Mouse (Mus musculus) ovary, postnatal 36 days (tissue): Measurements from ENCODE around the gene Nrf1.
A peak's percentile ranks its signal among the peaks of the same experiment; 100 is the strongest.

Source experiments
- DNase-seq: peaks from one replicate; pipeline ENCODE4 v3.0.0; 2022; ENCODE audit warnings: low spot score, mixed read lengths

The Nrf1 gene

DNA sequence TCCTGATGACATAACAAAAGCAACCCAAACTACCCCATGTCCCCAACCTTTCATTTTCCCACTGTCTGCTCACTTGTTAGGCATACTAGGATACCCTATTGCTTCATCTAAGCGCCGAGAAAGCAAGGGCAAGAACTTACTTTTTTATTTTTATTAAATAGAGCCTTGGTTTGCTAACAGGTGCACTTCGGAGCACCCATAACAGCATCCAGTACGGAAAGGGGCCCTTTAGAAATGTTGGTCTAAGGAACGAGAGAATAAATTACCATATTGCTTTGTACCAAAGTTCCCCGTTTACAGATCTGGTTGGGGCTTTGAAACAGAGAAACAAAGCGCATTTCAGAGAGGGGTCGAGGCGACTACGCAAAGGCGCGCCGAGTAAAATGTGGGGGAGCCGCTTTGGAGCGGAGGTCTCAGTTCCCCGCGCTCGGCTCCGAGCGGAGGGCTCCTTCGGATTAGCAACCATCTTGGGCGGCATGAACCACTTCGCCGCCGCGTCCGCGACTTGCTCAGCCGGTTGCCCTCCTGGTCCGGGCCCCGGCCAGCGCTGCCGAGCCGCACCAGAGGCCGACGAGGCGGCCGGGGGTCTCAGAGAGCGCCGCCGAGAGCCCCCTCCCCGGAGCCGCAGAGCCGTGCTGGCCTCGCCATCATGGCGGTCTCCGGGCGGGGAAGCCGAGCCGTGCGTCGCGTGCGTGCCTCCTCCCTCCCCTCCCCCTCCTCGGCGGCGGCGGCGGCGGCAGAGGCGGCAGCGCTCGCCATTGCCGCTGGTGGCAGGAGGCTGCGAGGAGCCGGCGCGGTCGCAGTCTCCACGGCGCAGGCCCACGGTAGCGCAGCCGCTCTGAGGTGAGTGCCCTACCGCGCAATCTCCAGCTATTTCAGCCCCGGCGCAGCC, at the start of gene Nrf1:
TSS of gene Nrf1 (plus strand) at position 718 of the 892 bp plus-strand sequence.
- peak; percentile 94 for DNase-seq

DNA sequence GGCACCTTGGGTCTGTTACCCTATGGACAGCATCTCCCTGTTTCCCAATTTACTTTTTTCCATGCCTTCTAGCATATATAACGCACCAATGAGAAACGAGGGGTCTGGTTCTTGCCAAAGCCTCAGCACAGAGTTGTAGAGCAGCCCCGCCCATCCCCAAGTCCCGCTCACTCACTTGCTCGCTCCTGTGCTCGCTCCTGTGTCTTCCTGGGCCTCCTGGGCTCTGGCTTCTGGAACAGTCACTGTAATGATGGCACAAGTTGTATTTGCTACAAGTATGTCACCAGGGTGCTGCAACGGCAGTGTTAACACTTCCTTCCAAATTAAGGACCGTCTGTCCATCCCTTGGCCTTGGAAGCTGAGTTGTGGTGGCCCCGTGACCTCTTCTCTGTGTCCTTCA, 49.6 kb upstream of the Nrf1 start:
- no peak for DNase-seq

DNA sequence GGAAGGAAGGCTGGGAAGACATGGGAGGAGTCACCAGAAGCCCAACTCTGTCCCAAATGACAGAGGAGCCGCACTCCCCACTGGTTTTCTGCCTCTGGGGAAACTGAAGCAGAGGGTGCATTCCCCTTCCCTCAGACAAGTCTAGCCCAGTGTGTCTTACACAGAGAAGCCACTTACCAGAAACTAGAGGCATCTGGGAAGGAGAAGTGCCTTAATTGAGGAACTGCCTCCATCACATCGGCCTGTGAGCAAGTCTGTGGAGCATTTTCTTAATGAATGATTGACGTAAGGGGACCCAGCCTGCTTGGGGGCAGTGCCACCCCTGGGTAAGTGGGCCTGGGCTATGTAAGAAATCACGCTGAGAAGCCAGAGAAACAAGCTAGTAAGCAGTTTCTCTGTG, 49.0 kb upstream of the Nrf1 start:
- no peak for DNase-seq

DNA sequence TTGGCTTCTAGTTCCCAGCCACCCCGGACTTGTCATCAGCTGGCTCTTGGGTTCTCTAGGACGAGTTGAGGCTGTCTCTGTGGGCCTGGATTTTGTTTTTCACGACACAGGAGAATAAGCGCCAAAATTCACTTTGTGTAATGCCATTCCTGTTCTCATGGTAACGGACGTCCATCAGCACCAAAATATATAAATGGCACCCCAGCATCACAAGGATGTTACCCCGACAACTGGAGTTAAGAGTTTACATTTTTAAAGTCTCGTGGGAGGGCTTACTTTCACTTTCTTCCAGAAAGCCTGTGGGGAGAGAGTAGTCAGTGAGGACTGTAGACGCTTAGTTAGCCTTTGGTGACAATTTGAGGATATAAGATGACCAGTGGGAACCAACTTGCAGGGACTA, 45.2 kb upstream of the Nrf1 start:
- DNase-seq: no peak

DNA sequence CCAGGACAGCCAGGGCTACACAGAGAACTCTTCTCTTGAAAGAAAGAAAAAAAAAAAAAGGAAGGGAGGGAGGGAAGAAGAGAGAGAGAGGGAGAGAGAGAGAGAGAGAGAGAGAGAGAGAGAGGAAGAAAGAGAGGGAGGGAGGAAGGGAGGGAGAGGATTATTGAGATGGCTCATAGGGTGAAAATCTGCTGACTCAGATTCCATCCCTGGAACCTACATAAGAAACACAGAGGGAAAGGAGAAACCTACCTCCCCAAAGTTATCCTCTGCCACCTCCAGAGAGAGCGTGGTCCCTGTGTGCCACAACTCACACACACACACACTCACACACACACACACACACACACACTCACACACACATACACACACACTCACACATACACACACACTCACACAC, 41.9 kb upstream of the Nrf1 start:
- no peak for DNase-seq

DNA sequence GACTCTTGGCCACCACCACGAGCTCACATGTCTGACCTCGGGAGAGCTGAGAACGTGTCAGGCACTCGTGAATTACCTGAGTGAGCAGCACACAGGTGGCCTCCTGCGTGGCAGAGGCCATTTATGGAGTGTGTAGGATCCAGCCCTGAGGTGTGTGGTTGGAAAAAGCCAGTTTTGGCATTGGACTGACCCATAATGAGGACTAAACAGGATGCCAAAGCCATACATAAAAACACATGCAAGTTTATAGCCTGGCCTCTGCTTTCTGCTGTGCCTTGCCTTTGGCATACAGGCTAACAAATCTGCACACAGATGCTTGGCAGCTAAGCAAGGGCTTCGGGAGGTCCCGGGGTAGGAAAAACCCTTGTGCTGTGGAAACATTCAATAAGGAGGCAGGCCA, 38.6 kb upstream of the Nrf1 start:
- DNase-seq: no peak

DNA sequence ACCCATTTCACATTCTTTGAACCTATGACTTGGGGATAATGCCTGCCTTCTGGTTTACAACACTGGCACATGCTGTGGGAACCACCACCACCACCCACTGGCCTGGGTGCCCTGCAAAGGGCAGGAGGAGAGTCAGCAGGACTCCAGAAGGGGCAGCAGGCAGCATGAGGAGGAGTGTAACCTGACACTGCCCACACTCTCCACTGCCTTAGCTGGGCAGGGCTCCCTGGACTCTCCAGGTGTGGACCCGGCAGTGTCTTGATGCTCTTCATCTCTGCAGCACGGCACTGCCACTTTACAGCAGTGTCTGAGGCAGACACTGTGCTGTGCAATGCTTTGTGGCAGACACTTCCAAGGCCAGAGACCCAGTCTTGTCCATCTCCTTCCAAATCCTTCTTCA, 34.3 kb upstream of the Nrf1 start:
- DNase-seq: no peak

GRCm38 (mm10) chr6:30014187-30014864, 33.5 kb upstream of the Nrf1 start:
- DNase-seq: no peak

GRCm38 (mm10) chr6:30021241-30021640, 26.5 kb upstream of the Nrf1 start:
- DNase-seq: no peak

DNA sequence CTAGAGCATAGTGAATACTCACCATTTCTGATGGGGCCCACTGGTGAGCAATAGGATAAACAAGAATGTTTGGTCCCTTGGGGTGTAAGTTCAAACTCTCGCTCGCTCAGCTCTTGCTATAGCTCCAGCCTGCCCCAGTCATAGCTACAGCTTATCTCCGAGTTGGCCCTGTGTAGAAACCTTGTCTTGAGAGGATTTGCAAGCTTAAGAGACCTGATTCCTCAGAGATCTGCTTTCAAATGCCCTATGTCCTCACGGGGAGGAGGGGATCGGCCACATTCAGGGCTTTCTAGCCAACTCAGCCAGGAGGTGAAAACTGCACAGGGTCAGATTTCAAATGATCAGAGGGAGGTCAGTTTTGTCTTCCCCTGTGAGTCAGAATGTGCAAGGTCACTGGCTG, 26.1 kb upstream of the Nrf1 start:
- peak; percentile 12 for DNase-seq

GRCm38 (mm10) chr6:30026799-30027198, 21.0 kb upstream of the Nrf1 start:
- DNase-seq: no peak

- DNase-seq: no peak
Observed at GRCm38 (mm10) chr6:30028358-30028757, 19.4 kb upstream of the Nrf1 start.

- no peak for DNase-seq
Observed at GRCm38 (mm10) chr6:30035112-30035511, 12.7 kb upstream of the Nrf1 start.

- DNase-seq: no peak
Observed at GRCm38 (mm10) chr6:30041498-30041897, 6.3 kb upstream of the Nrf1 start.

GRCm38 (mm10) chr6:30042483-30042882, 5.3 kb upstream of the Nrf1 start:
- DNase-seq: no peak

DNA sequence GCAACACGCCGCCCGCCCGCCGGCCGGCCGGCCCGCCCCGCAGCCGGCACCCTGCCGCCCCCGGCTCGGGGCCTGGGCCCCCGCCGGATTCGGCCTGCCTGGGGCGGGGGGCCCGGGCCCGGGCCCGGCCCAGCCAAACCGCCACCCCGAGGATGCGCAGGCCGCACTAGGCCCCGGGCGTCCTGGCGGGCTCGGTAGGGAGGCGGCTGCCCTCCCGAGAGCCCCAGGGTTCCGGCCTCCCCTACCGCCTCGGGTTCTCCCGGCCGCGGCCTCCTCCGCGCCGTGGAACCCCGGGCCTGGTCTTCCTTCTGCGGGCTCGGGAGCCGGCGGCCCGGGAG, 344 bp downstream of the Nrf1 start:
- no peak for DNase-seq

DNA sequence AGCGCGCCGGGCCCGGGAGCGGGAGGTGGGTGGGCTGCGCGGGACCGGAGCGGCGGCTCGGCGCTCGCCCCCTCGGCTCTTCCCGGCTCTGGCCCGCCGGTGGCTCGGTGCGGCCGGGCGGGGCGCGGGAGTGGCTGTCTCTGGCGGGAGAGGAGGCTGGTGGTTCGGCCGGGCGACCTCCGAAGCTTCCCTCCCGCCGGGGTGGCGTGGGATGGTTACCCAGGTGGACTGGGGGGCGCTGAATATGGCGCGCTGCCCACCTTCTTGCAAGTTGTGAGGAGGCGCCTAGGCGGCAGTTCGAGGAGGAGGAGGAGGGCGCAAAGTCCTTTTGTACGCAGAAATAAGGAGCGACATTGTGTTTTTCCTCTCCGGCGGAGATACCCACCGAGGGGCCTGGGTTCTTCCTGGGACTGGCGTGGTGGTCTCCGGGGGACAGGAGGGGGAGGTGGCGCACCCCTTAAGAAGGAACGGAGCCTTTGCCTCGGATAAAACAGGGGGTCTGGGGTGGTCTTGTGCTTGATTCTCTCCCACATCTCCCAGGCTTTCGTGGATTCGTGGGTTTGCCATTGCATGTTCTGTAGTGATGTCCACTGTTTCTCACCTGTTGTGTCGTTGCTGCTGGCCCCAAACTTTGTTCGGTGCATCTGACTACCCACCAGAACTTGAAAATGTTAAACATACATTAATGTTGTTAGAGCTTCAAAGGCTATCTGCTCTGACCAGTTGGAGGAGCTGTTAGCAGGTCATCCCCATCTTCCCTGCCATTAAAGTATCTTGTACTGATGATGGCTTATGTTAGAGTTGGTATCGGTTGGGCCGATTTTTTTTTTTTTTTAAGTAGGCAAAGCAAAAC, 939 bp downstream of the Nrf1 start:
- DNase-seq: peak; percentile 67

DNA sequence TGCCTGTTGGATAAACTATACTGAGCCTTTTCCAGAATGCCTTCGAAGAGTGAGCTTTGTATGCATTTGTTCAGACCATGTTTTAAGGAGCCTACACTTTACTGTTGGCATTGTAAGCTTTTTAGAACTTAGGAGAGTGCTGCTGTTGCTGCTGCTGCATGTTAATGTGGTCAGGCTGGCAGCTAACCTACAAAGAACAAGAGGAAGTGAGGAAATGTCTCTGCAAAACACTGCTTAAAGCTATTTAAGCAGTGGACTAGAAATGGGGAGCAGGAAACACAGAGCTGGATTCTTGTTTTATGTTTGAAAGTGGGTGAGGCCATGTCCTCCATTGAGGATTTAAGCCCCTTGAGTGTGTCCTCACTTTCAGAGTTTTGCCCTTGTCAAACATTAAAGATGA, 5.3 kb downstream of the Nrf1 start:
- DNase-seq: no peak

- DNase-seq: no peak
Observed at GRCm38 (mm10) chr6:30062544-30062943, 14.8 kb downstream of the Nrf1 start.

DNA sequence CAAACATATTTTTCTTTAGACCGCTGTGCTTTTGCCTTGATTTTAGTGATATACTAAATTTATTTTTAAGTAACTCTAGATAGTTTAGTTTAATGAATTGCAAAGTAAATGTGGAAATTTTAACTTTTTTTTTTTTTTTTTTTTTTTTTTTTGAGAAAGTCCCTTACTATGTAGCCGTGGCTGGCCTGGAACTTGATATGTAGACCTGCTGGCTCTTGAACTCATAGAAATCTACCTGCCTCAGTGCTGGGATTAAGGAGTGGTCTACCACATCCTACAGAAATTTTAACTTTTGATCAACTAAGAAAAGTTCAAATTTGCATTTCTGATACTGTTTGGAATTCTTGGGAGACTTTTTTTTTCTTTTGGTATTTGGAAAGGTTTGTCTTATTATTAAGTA, 17.6 kb downstream of the Nrf1 start:
- DNase-seq: no peak

DNA sequence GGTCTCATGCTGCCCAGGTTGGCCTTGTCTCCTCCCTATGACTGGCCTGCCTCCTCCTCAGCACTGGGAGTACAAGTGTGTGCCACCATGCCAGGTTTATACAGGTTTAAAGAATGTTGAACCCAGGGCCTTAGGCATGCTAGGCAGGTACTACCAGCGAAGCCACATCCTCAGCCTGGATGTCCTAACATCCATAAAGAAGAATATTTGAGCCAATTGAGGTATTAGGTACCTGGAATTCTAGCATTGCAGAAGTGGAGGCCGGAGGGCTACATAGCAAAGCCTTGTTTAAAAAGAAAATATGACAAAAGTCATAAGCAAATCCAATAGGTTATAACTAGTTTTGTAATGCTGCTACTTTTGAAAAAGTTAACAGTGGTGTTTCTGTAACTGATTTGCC, 19.0 kb downstream of the Nrf1 start:
- DNase-seq: no peak

GRCm38 (mm10) chr6:30072476-30072875, 24.7 kb downstream of the Nrf1 start:
- no peak for DNase-seq
